Mouse (Mus musculus): ENCODE measurements around the gene Pou2f1.
"Not testable (repeated sequence)": the region's sequence is repeated elsewhere in the genome, so short reads cannot be mapped to it uniquely, and the experiment has no call there.

Pou2f1 gene

GRCm38 (mm10) chr1:166003181-166004022, 924 bp upstream of the Pou2f1 start:
- DNase-seq (ENCODE audit: extremely low spot score, low spot score): peak; percentile 91

GRCm38 (mm10) chr1:166001904-166002489, 481 bp downstream of the Pou2f1 start:
- no peak for DNase-seq (ENCODE audit: extremely low spot score, low spot score)

DNA sequence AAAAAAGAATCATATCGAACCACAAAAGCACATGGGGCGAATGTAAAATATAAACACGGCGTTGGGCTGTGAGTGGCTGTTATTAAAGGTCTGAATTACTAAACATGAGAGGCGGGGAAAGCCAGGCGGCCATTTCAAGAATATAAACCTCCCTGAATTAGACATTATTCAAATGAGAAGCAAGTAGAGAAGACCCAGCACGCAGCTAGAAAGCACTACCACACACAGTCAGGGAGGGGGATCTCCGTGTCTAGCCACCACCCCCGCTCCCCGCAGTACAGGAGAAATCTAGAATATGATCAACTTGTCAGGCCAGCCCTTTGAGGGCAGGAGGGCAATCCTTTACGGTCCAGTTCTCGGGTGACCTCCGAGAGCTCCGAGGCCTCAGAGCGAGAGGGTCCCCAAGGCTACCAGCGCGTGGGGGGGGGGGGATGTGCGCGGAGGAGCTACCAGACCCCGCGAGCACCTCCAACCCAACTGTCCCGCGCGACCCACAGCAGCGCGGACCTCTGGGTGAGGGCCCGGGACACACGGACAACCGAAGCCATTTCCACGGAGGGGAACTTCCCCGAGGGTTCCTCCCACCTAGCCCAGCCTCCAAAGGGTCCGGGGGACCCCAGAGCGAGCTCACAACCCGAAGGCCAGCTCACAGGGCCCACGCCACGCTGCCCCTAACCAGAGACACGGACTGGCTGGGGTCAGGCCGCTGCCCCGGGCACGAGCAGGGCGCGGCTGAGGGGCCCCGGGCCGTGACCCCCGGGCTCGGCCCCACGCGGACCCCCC, 1.2 kb downstream of the Pou2f1 start:
- peak; percentile 62 for DNase-seq (ENCODE audit: extremely low spot score, low spot score)

DNA sequence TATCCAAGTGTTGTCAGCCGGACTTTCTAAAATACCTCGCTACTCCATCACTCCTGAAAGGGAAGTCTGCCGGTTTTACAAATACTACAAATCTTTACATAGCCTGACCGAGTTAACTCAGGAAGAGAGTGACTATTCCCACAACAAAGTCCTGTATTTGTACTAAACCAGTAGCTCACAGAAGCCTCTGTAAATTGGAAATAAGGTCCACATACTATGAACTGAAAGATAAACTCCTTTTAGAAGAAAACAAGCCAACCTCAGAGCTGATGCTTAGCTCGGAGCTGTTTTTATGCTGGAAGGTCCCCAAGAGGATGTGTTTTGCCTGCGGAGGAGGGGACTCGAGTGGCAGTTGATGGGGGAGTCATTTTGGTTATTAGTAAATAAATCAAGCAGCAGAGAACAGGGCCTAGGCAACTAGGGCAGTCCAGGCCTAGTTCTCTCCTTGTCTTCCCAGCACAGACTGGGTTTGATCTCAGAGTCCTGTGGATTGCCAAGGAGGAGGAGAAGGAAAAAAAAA, 1.8 kb downstream of the Pou2f1 start:
- DNase-seq (ENCODE audit: extremely low spot score, low spot score): peak; percentile 23

GRCm38 (mm10) chr1:165999709-166000108, 2.8 kb downstream of the Pou2f1 start:
- DNase-seq (ENCODE audit: extremely low spot score, low spot score): no peak

- DNase-seq (ENCODE audit: extremely low spot score, low spot score): no peak
Observed at GRCm38 (mm10) chr1:165995661-165996055, 6.8 kb downstream of the Pou2f1 start.

- DNase-seq (ENCODE audit: extremely low spot score, low spot score): not testable (repeated sequence)
Observed at GRCm38 (mm10) chr1:165995011-165995660, 7.3 kb downstream of the Pou2f1 start.

- DNase-seq (ENCODE audit: extremely low spot score, low spot score): no peak
Observed at GRCm38 (mm10) chr1:165994279-165994678, 8.2 kb downstream of the Pou2f1 start.

DNA sequence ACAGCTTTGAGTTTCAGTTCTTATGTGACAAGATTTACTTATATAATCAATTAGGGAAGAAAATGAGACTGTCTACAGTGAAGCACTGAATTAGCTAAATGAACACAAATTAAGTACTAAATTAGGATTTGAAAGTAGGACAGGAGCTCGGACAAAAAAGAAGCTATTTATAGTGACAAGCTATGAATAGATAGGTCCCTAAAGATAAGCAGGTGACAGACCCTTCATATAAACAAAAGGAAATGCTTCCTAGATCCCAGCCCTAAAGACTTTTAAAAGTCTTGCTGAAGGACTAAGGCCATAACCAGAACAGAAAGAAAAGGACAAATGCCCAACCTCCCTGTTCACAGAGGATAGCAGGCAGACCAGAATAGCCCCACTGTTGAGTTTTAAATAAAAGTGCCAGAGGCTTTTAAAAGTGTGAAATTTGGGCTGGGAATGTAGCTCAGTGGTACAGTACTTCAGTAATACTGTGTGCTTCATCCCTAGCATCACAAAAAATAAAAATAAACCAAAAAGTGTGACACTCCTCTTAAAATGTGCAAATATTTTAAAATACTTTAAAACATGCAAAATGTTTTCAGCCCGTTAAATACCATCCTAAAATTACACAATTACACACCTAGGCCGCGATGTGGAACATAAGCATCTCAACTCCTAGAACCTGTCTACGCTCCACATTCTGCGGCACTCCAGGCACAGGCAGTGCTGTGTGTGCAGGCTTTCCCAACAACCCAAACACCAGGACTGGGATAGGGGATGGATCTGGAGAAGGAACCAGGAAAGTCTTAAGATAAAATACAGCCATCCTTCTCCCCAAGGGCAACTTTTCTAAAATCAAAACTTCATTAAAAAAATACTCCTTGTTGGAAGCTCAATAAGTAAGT, 9.0 kb downstream of the Pou2f1 start:
- DNase-seq (ENCODE audit: extremely low spot score, low spot score): no peak

- DNase-seq (ENCODE audit: extremely low spot score, low spot score): no peak
Observed at GRCm38 (mm10) chr1:165988536-165988935, 13.9 kb downstream of the Pou2f1 start.

DNA sequence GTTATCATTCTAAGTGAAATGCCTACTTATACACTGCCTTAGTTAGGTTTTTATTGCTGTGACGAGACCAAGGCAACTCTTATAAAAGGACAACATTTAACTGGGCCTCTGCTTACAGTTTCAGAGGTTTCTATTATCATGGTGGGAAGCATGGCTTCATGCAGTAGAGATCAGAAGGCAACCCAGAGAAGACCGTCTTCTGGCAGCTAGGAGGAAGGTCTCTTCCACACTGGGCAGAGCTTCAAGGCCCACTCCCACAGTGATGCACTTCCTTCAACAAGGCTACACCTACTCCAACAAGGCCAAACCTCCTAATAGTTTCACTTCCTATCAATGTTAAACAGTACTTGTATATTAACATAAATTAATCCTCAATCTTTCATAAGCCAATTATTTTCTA, 14.4 kb downstream of the Pou2f1 start:
- DNase-seq (ENCODE audit: extremely low spot score, low spot score): no peak

GRCm38 (mm10) chr1:165985743-165986360, 16.6 kb downstream of the Pou2f1 start:
- no peak for DNase-seq (ENCODE audit: extremely low spot score, low spot score)

DNA sequence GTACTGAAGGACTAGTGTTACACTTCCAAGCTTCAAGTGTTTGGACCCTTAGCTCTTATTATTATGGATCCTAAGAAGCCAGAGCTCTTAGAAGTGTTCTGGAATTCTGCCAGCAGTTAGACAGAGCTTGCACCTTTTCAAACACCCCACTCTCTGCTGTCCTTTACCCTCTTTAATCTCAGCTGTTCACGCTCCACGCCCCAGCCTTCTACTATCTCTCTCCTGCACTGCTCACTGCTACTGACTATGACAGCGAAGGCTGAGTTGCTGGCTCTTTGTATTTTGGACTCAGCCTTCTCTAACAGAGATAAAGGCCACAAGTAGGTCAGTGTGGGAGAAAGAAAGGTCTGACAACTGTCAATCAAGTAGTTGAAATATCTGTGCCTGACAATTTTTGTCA, 17.3 kb downstream of the Pou2f1 start:
- DNase-seq (ENCODE audit: extremely low spot score, low spot score): no peak

GRCm38 (mm10) chr1:165976672-165977448, 25.6 kb downstream of the Pou2f1 start:
- no peak for DNase-seq (ENCODE audit: extremely low spot score, low spot score)

GRCm38 (mm10) chr1:165969001-165969690, 33.3 kb downstream of the Pou2f1 start:
- no peak for DNase-seq (ENCODE audit: extremely low spot score, low spot score)

DNA sequence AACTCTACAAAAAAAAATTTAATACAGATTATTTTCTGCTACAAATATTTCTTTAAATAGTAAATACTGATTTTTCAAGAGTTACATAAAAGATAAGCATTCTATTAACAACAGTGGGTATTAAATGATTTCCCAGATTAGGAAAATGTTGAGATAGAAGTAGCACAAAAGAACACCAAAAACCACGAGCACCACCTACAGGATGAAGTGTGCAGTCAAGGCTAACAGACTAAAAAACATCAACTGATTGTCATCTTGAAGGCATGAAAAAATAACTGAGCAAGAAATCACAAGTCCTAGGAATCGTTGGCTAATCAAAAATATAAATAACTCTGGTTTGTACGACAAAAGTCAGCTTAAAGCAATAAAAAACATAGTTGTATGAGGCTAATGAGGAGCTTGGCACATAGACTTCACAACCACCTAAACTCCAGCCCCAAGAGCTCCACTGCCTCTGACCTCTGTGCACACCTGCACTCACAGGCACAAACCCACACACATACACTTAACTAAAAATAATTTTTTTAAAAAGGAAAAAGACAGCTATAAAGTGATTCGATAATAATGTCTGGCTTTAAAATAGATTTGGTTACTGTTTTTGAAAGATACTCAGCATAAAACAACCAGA, 35.3 kb downstream of the Pou2f1 start:
- DNase-seq (ENCODE audit: extremely low spot score, low spot score): no peak

DNA sequence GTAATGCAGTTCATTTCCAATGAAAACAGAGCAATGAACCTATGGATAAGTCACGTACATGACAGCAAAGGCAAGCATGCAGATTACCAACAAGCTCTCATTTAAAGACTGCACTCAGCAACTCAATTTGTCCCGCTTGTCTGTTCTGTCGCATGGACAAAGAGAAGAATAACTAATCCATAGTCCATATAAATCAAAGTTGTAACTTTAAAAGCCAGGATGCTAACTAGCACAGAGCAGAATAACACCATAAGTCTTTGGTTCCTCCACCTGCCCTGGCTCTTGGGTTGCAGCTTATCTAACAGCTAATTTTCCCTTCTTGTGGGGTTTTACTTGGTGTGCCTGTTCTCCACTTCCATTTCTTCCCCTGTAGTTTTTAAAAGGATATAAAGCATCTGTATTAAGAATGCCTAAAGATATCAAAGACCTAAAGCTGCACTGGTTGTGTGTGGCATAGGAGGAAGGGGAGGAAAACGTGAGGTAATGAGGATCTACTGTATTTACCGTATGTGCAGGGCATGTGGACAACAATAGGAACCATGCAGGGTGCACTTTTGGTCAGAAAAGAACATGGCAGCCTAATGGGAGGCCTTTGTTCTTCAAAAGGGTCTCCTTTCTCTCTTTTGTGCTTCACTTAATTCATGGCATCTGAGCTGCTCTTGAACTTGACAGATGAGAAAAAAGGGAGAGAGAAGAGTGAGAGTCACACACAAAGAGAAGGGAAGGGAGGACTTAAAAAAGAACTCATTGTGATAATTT, 36.1 kb downstream of the Pou2f1 start:
- DNase-seq (ENCODE audit: extremely low spot score, low spot score): no peak
